In genomic region chr5:65761020-65761419, GRCm38 (mm10) we compare ENCODE assay signal across 15 mouse cellular contexts.
"Had no signal": no experiment of that assay in that cellular context is flagged by ENCODE, and none has a peak within 500 bp of the region (broad histone marks: within the 10 kb centered on the region; RNA-seq: fewer than 3 reads in every experiment).

No protein-coding gene starts in this region.

- H3K9me3 ChIP-seq: intestine, embryonic 15.5 days; kidney, embryonic 15.5 days; limb, embryonic 12.5 days; megakaryocyte, embryonic 14.5 days; neural tube, embryonic 15.5 days had no signal

- H3K4me2 ChIP-seq: intestine, embryonic 15.5 days had no signal

- ATAC-seq: intestine, embryonic 15.5 days had no signal

- DNase-seq: kidney, adult 18-20 months; kidney, postnatal 14 days; lung, adult 2 months; lung, postnatal 10 days; lung, postnatal 4 days; midbrain, embryonic 14.5 days; right cerebral cortex, adult 18-20 months; right cerebral cortex, postnatal 25 days; thymus, postnatal 4 days had no signal

- H3K9ac ChIP-seq: intestine, embryonic 15.5 days; kidney, embryonic 15.5 days; limb, embryonic 12.5 days; neural tube, embryonic 15.5 days had no signal

- H3K36me3 ChIP-seq: intestine, embryonic 15.5 days; neural tube, embryonic 15.5 days had no signal

- H3K27me3 ChIP-seq: intestine, embryonic 15.5 days; kidney, embryonic 15.5 days; limb, embryonic 12.5 days; megakaryocyte, embryonic 14.5 days; neural tube, embryonic 15.5 days had no signal

- H3K27ac ChIP-seq: intestine, embryonic 15.5 days; limb, embryonic 12.5 days had no signal

- H3K4me3 ChIP-seq: intestine, embryonic 15.5 days; limb, embryonic 12.5 days; megakaryocyte, embryonic 14.5 days; myocyte; neural tube, embryonic 15.5 days had no signal
